Mouse (Mus musculus) intestine, embryonic 14.5 days (tissue): Measurements from ENCODE around the gene Gm34653. TPM values are rescaled to one million over a fixed set of nuclear protein-coding genes. Genes with fewer than 3 reads are reported as not detected.
"Not testable (repeated sequence)": the region's sequence is repeated elsewhere in the genome, so short reads cannot be mapped to it uniquely, and the experiment has no call there.

Source experiments
- ATAC-seq: fragments of 200-750 bp; cut with Nextera tagmentation; replicated peaks from 2 replicates; pipeline ENCODE4 v1.8.0; 2017; ENCODE audit warnings: low read depth, moderate number of reproducible peaks, moderate TSS enrichment, moderate library complexity; ENCODE audit not compliant: low FRiP score, low TSS enrichment
- DNase-seq: peaks from one replicate; pipeline ENCODE4 v3.0.0-alpha.2; 2018; ENCODE audit warnings: low spot score
- H3K27ac ChIP-seq: fragments of 300-500 bp; sonication (generic); 2 replicates; pipeline ENCODE4 v1.5.1; 2014; ENCODE audit warnings: low read depth, mild to moderate bottlenecking, control low read depth
- H3K27me3 ChIP-seq: fragments of 300-500 bp; sonication (generic); replicated peaks from 2 replicates; pipeline ENCODE4 v1.6.1; 2014; ENCODE audit warnings: low read length, control low read depth; ENCODE audit not compliant: control insufficient read depth, insufficient read depth
- H3K36me3 ChIP-seq: fragments of 300-500 bp; sonication (generic); 2 replicates; pipeline ENCODE4 v1.6.1; 2014; ENCODE audit warnings: low read length, control low read depth; ENCODE audit not compliant: control insufficient read depth, insufficient read depth
- H3K4me1 ChIP-seq: fragments of 300-500 bp; sonication (generic); replicated peaks from 2 replicates; pipeline ENCODE4 v1.6.1; 2014; ENCODE audit warnings: low read length, control low read depth, mixed read lengths; ENCODE audit not compliant: control insufficient read depth, insufficient read depth
- H3K4me2 ChIP-seq: fragments of 300-500 bp; sonication (generic); 2 replicates; pipeline ENCODE4 v1.6.1; 2014; ENCODE audit warnings: low read length
- H3K4me3 ChIP-seq: fragments of 300-500 bp; sonication (generic); 2 replicates; pipeline ENCODE4 v1.5.1; 2014; ENCODE audit warnings: low read depth, low read length, control low read depth, mixed read lengths
- H3K9ac ChIP-seq: fragments of 300-500 bp; sonication (generic); 2 replicates; pipeline ENCODE4 v1.6.1; 2014; ENCODE audit warnings: mild to moderate bottlenecking, low read length
- H3K9me3 ChIP-seq: fragments of 300-500 bp; sonication (generic); 2 replicates; pipeline ENCODE4 v1.6.1; 2016; ENCODE audit warnings: low read length, control low read depth; ENCODE audit not compliant: control insufficient read depth
- WGBS: fragments of 180-500 bp; shearing (Covaris S2); extraction: QIAGEN DNeasy Blood & Tissue Kit; methylation state at CpG from one replicate; pipeline ENCODE4 v1.1.7; 2014; 5-methylcytosine and 5-hydroxymethylcytosine counted together
- polyA plus RNA-seq: library from polyadenylated mRNA; unstranded; fragments of >200 nt; fragmentation: Nextera tagmentation; extraction: Ambion mirVana; gene quantifications from 2 replicates; pipeline ENCODE4 v1.2.1, GENCODE M21; 2014

Gene Gm34653
- polyA plus RNA-seq, 1 experiment from 2014 or later = not detected

GRCm38 (mm10) chr2:34800371-34800770, 32.4 kb upstream of the Gm34653 start:
- WGBS = 77% methylated on average over 7 of the region's 7 CpGs
- Histone ChIP-seq H3K4me1 (peaks cover 10% of the 10 kb centered on the region; the same call in 1 of the 2 replicates), H3K4me3 (peak overlapping the region; percentile 69; the same call in 1 of the 2 replicates), H3K27ac (no peak overlapping the region), H3K9me3 (no peaks in the 10 kb centered on the region), H3K9ac (no peak overlapping the region), H3K27me3 (no peaks in the 10 kb centered on the region), H3K36me3 (peaks cover 20% of the 10 kb centered on the region; the same call in 1 of the 2 replicates), H3K4me2 (peak overlapping the region; percentile 75)
- ATAC-seq (no peak), DNase-seq (no peak)

DNA sequence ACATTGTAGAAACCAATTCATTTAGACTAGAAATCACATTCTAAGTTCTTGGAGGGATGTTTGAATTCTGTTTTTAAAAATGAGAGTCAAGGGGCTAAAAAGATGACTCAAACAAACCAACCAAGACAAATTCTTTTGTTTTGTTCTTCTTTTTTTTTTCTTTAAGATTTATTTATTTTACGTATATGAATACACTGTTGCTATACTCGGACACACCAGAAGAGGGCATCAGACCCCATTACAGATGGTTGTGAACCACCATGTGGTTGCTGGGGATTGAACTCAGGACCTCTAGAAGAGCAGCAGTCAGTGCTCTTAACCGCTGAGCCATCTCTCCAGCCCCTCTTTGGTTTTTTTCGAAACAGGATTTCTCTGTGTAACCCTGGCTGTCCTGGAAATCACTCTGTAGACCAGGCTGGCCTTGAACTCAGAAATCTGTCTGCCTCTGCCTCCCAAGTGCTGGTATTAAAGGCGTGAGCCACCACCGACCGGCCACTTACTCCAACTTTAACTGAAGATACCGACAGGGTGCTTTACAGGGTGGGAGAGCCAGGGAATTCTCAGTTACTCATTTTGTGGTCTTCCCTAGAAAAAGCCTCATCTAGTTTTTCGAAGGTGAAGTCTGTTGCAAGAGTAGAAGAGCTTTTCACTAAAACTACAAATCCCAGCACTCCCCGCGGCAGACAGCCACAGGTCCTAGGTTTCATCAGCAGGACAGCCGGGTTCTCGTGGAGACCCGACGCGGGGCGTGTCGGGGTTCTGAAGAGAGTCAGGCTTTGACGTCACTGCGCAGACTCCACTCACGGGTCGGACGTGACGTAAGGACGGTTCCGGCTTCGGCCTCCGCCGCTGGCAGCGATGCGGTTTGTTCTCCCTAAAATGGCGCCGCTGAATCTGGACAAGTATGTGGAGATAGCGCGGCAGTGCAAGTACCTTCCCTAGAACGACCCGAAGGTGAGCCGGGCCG, 31.0 kb upstream of the Gm34653 start:
- peak; percentile 95 for ATAC-seq
- H3K9me3 ChIP-seq = no peaks in the 10 kb centered on the region
- H3K27ac ChIP-seq = peak overlapping the region; percentile 84
- WGBS = 7% methylated on average over 39 of the region's 39 CpGs
- no peaks in the 10 kb centered on the region for H3K27me3 ChIP-seq
- H3K9ac ChIP-seq = peak overlapping the region; percentile 82
- H3K4me2 ChIP-seq = peak overlapping the region; percentile 34; the same call in 1 of the 2 replicates
- H3K4me1 ChIP-seq = peaks cover 10% of the 10 kb centered on the region; the same call in 1 of the 2 replicates
- peaks cover 20% of the 10 kb centered on the region; the same call in 1 of the 2 replicates for H3K36me3 ChIP-seq
- DNase-seq = peak; percentile 96
- peak overlapping the region; percentile 62 for H3K4me3 ChIP-seq

DNA sequence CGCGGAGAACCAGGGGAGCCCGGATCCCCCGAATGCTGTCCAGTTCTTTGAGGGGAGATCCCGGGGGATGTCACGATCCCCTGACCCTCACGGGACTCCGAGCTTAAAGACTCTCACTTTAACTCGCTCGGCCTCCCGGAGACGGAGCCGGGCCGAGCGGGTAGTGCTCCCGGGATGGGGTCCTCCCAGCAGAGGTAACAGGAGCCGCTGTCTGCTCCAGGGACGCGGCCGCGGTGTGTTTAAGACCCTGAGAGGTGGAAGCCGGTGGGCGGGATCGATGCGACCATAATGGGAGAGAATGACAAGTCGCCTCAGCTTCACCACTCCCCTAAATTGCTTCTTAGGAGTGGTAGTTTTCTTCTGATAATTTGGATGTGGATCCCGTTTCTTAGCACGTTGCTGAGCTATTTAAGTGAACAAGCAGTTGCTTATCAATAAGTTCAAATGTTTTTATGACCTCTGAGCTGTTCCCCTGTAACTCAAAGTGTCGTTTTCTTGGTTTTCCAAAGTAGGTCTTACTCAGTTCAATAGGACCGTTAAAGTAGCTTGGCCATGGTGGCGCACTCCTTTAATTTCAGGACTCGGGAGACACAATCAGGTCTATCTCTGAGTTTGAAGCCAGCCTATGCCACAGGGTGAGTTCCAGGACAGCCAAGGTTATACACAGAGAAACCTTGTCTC, 30.1 kb upstream of the Gm34653 start:
- H3K9me3 ChIP-seq, H3K27me3 ChIP-seq, DNase-seq, H3K4me1 ChIP-seq: not testable (repeated sequence)
- under 1% methylated on average over 20 of the region's 32 CpGs for WGBS
- H3K36me3 ChIP-seq = peaks cover 21% of the 10 kb centered on the region
- ATAC-seq = peak; percentile 40
- peak overlapping the region; percentile 82 for H3K9ac ChIP-seq
- peak overlapping the region; percentile 84 for H3K27ac ChIP-seq
- H3K4me3 ChIP-seq = peak overlapping the region; percentile 62
- H3K4me2 ChIP-seq = peak overlapping the region; percentile 82

DNA sequence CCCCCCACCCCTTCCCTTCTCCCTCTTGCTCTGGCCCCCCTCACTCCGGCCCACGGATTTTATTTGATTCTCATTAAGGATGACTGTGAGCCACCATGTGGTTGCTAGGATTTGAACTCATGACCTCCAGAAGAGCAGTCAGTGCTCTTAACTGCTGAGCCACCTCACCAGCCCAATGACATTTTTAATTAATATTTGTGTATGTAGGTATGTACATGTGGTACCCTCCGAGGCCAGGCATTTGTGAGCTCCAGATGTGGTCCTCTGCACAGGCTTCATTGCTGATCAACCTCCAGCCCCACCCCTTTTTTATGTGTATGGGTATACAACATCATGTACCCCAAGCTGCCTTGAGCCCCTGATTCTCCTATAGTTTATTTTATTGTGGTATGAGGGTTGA, 29.1 kb upstream of the Gm34653 start:
- H3K9ac ChIP-seq = 0 out of 2 replicates have a peak overlapping the region, but pooled peaks have one; percentile 7
- H3K27ac ChIP-seq = no peak overlapping the region
- H3K27me3 ChIP-seq = no peaks in the 10 kb centered on the region
- H3K4me2 ChIP-seq = peak overlapping the region; percentile 82
- peak overlapping the region; percentile 62 for H3K4me3 ChIP-seq
- H3K36me3 ChIP-seq = peaks cover 30% of the 10 kb centered on the region
- DNase-seq (no peak), ATAC-seq (no peak)
- WGBS = 72% methylated on average over 3 of the region's 3 CpGs
- no peaks in the 10 kb centered on the region for H3K9me3 ChIP-seq
- H3K4me1 ChIP-seq = peaks cover 9% of the 10 kb centered on the region; the same call in 1 of the 2 replicates

- Histone ChIP-seq H3K4me3 (no peak overlapping the region), H3K27ac (no peak overlapping the region), H3K27me3 (no peaks in the 10 kb centered on the region), H3K9ac (0 out of 2 replicates have a peak overlapping the region, but pooled peaks have one; percentile 7), H3K9me3 (no peaks in the 10 kb centered on the region), H3K36me3 (peaks cover 34% of the 10 kb centered on the region), H3K4me1 (peaks cover 5% of the 10 kb centered on the region; the same call in 1 of the 2 replicates), H3K4me2 (no peak overlapping the region)
- 92% methylated on average over 2 of the region's 2 CpGs for WGBS
- ATAC-seq (no peak), DNase-seq (no peak)
Measured at GRCm38 (mm10) chr2:34804172-34804571, 28.6 kb upstream of the Gm34653 start.

DNA sequence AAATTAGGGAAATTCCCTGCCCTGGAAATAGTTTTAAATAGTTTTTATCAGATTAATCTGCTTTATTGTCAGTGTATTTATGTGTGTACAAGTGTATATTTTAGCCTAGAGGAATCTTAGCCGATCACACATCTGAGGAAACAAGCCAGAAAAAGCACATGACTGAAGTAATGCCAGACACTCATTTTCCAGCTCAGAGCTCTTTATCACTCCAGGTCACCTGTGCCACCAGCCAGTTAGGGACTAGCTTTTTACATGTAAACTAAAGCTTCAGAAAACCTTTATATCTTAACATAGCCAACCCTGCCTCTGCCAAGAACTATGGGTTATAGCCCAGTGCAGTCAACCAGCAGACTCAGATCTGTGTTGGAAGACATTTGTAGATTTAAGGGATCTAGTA, 28.0 kb upstream of the Gm34653 start:
- H3K9me3 ChIP-seq = no peaks in the 10 kb centered on the region
- WGBS = 87% methylated on average over 1 of the region's 1 CpGs
- peaks cover 36% of the 10 kb centered on the region for H3K36me3 ChIP-seq
- no peak overlapping the region for H3K9ac ChIP-seq
- no peak overlapping the region for H3K4me3 ChIP-seq
- no peak overlapping the region for H3K27ac ChIP-seq
- peaks cover 5% of the 10 kb centered on the region; the same call in 1 of the 2 replicates for H3K4me1 ChIP-seq
- DNase-seq (no peak), ATAC-seq (no peak)
- no peaks in the 10 kb centered on the region for H3K27me3 ChIP-seq
- H3K4me2 ChIP-seq = no peak overlapping the region

DNA sequence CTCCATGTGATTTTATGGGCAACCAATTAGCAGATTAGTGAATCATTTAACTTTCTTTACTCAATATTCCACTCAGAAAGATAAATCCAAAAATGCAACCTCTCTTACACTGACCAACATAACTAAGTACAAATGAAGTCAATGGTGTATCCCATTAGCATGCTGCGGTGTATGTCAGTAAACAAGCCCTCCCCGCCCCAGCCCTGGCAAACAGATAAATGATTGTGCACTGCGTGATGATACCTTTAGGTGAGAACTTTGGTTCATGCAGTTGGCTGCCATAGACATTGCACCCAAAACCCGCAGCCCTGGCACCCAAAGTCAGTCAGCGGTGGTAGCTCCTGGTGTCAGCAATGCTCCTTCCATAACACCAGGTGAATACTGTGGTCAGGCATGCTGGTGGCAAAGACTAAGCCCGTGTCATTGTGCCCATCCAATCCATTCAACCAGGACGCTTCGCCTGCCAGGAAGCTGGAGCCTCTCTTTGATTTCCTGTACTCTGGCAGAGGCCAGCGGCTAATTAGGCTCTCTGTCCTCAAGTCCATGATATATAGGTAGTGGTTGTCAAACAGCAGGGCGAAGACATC, 27.4 kb upstream of the Gm34653 start:
- Histone ChIP-seq H3K4me2 (no peak overlapping the region), H3K27ac (no peak overlapping the region), H3K36me3 (peaks cover 40% of the 10 kb centered on the region), H3K4me1 (peaks cover 5% of the 10 kb centered on the region; the same call in 1 of the 2 replicates), H3K4me3 (no peak overlapping the region), H3K27me3 (no peaks in the 10 kb centered on the region), H3K9ac (no peak overlapping the region), H3K9me3 (no peaks in the 10 kb centered on the region)
- ATAC-seq (no peak), DNase-seq (no peak)
- 89% methylated on average over 10 of the region's 10 CpGs for WGBS

GRCm38 (mm10) chr2:34808057-34808456, 24.8 kb upstream of the Gm34653 start:
- Histone ChIP-seq H3K27ac (no peak overlapping the region), H3K4me2 (no peak overlapping the region), H3K27me3 (no peaks in the 10 kb centered on the region), H3K4me1 (peaks cover 5% of the 10 kb centered on the region; the same call in 1 of the 2 replicates), H3K9ac (no peak overlapping the region), H3K36me3 (peaks cover 66% of the 10 kb centered on the region), H3K9me3 (no peaks in the 10 kb centered on the region), H3K4me3 (no peak overlapping the region)
- WGBS = 76% methylated on average over 2 of the region's 2 CpGs
- ATAC-seq (no peak), DNase-seq (no peak)
